Mouse (Mus musculus) embryonic facial prominence, embryonic 12.5 days (tissue): Measurements from ENCODE around the gene Rgs6. TPM values are rescaled to one million over a fixed set of nuclear protein-coding genes. Genes with fewer than 3 reads are reported as not detected.

Source experiments
- ATAC-seq: fragments of 200-750 bp; cut with Nextera tagmentation; 2 replicates; pipeline ENCODE4 v1.8.0; 2017; ENCODE audit not compliant: insufficient number of reproducible peaks, insufficient read depth, low FRiP score, low TSS enrichment
- H3K27ac ChIP-seq: fragments of 300-500 bp; sonication (generic); 2 replicates; pipeline ENCODE4 v1.5.1; 2016; ENCODE audit warnings: mild to moderate bottlenecking
- H3K27me3 ChIP-seq: fragments of 300-500 bp; sonication (generic); 2 replicates; pipeline ENCODE4 v1.6.1; 2016; ENCODE audit warnings: mild to moderate bottlenecking, moderate library complexity
- H3K36me3 ChIP-seq: fragments of 300-500 bp; sonication (generic); 2 replicates; pipeline ENCODE4 v1.6.1; 2016; ENCODE audit warnings: mild to moderate bottlenecking
- H3K4me1 ChIP-seq: fragments of 300-500 bp; sonication (generic); 2 replicates; pipeline ENCODE4 v1.6.1; 2016
- H3K4me2 ChIP-seq: fragments of 300-500 bp; sonication (generic); replicated peaks from 2 replicates; pipeline ENCODE4 v1.6.1; 2016; ENCODE audit warnings: mild to moderate bottlenecking, moderate library complexity
- H3K4me3 ChIP-seq: fragments of 300-500 bp; sonication (generic); 2 replicates; pipeline ENCODE4 v1.5.1; 2016; ENCODE audit warnings: mild to moderate bottlenecking
- H3K9ac ChIP-seq: fragments of 300-500 bp; sonication (generic); 2 replicates; pipeline ENCODE4 v1.6.1; 2016; ENCODE audit warnings: mild to moderate bottlenecking, moderate library complexity
- H3K9me3 ChIP-seq: fragments of 300-500 bp; sonication (generic); 2 replicates; pipeline ENCODE4 v1.6.1; 2016; ENCODE audit warnings: mild to moderate bottlenecking, moderate library complexity
- WGBS: fragments of 180-500 bp; shearing (Covaris S2); methylation state at CpG from one replicate; pipeline ENCODE4 v1.1.7; 2016; 5-methylcytosine and 5-hydroxymethylcytosine counted together
- polyA plus RNA-seq: library from polyadenylated mRNA; unstranded; fragments of >200 nt; fragmentation: Nextera tagmentation; extraction: Ambion mirVana; gene quantifications from 2 replicates; pipeline ENCODE4 v1.2.1, GENCODE M21; 2016

Rgs6 gene
- polyA plus RNA-seq, 1 experiment from 2014 or later = 3.7 TPM

GRCm38 (mm10) chr12:82768726-82769125, 180.6 kb downstream of the Rgs6 start:
- no peak for ATAC-seq
- no peaks in the 10 kb centered on the region for H3K36me3 ChIP-seq
- H3K27me3 ChIP-seq = no peaks in the 10 kb centered on the region
- H3K9ac ChIP-seq = no peak overlapping the region
- H3K27ac ChIP-seq = no peak overlapping the region
- 87% methylated on average over 3 of the region's 3 CpGs for WGBS
- H3K4me2 ChIP-seq = no peak overlapping the region
- no peak overlapping the region for H3K4me3 ChIP-seq
- no peaks in the 10 kb centered on the region for H3K4me1 ChIP-seq
- H3K9me3 ChIP-seq = no peaks in the 10 kb centered on the region

- Histone ChIP-seq H3K9me3 (no peaks in the 10 kb centered on the region), H3K9ac (no peak overlapping the region), H3K4me2 (no peak overlapping the region), H3K36me3 (no peaks in the 10 kb centered on the region), H3K4me1 (no peaks in the 10 kb centered on the region), H3K4me3 (no peak overlapping the region), H3K27ac (no peak overlapping the region), H3K27me3 (no peaks in the 10 kb centered on the region)
- no peak for ATAC-seq
- 93% methylated on average over 2 of the region's 2 CpGs for WGBS
These were observed 184.1 kb downstream of the Rgs6 start for GRCm38 (mm10) chr12:82772215-82772614.

GRCm38 (mm10) chr12:82774576-82774975, 186.5 kb downstream of the Rgs6 start:
- H3K36me3 ChIP-seq = no peaks in the 10 kb centered on the region
- H3K4me2 ChIP-seq = no peak overlapping the region
- no peak for ATAC-seq
- no peaks in the 10 kb centered on the region for H3K27me3 ChIP-seq
- H3K27ac ChIP-seq = no peak overlapping the region
- H3K9ac ChIP-seq = no peak overlapping the region
- no peaks in the 10 kb centered on the region for H3K9me3 ChIP-seq
- no peaks in the 10 kb centered on the region for H3K4me1 ChIP-seq
- 87% methylated on average over 7 of the region's 7 CpGs for WGBS
- H3K4me3 ChIP-seq = no peak overlapping the region

GRCm38 (mm10) chr12:82776686-82777085, 188.6 kb downstream of the Rgs6 start:
- no peaks in the 10 kb centered on the region for H3K9me3 ChIP-seq
- no peak for ATAC-seq
- no peaks in the 10 kb centered on the region for H3K4me1 ChIP-seq
- no peak overlapping the region for H3K9ac ChIP-seq
- H3K27me3 ChIP-seq = no peaks in the 10 kb centered on the region
- H3K36me3 ChIP-seq = no peaks in the 10 kb centered on the region
- no peak overlapping the region for H3K4me2 ChIP-seq
- H3K27ac ChIP-seq = no peak overlapping the region
- H3K4me3 ChIP-seq = no peak overlapping the region
- WGBS = 90% methylated on average over 4 of the region's 4 CpGs

- Histone ChIP-seq H3K4me1 (no peaks in the 10 kb centered on the region), H3K27me3 (no peaks in the 10 kb centered on the region), H3K9ac (no peak overlapping the region), H3K9me3 (no peaks in the 10 kb centered on the region), H3K4me2 (no peak overlapping the region), H3K27ac (no peak overlapping the region), H3K36me3 (no peaks in the 10 kb centered on the region), H3K4me3 (no peak overlapping the region)
- no peak for ATAC-seq
- 91% methylated on average over 5 of the region's 5 CpGs for WGBS
These were observed 192.8 kb downstream of the Rgs6 start for GRCm38 (mm10) chr12:82780936-82781335.

- 83% methylated on average over 5 of the region's 5 CpGs for WGBS
- H3K9ac ChIP-seq = no peak overlapping the region
- H3K4me1 ChIP-seq = no peaks in the 10 kb centered on the region
- no peaks in the 10 kb centered on the region for H3K27me3 ChIP-seq
- H3K27ac ChIP-seq = no peak overlapping the region
- H3K4me2 ChIP-seq = no peak overlapping the region
- H3K9me3 ChIP-seq = no peaks in the 10 kb centered on the region
- H3K36me3 ChIP-seq = no peaks in the 10 kb centered on the region
- H3K4me3 ChIP-seq = no peak overlapping the region
- no peak for ATAC-seq
These were observed 193.3 kb downstream of the Rgs6 start for GRCm38 (mm10) chr12:82781414-82781813.

GRCm38 (mm10) chr12:82792122-82792521, 204.0 kb downstream of the Rgs6 start:
- Histone ChIP-seq H3K9me3 (no peaks in the 10 kb centered on the region), H3K27me3 (no peaks in the 10 kb centered on the region), H3K4me1 (no peaks in the 10 kb centered on the region), H3K9ac (no peak overlapping the region), H3K4me2 (no peak overlapping the region), H3K4me3 (no peak overlapping the region), H3K27ac (no peak overlapping the region), H3K36me3 (no peaks in the 10 kb centered on the region)
- 77% methylated on average over 3 of the region's 3 CpGs for WGBS
- no peak for ATAC-seq

GRCm38 (mm10) chr12:82799892-82800291, 211.8 kb downstream of the Rgs6 start:
- 75% methylated on average over 6 of the region's 6 CpGs for WGBS
- no peaks in the 10 kb centered on the region for H3K36me3 ChIP-seq
- no peak for ATAC-seq

GRCm38 (mm10) chr12:82801736-82802135, 213.6 kb downstream of the Rgs6 start:
- Histone ChIP-seq H3K36me3 (no peaks in the 10 kb centered on the region), H3K4me3 (no peak overlapping the region), H3K27ac (no peak overlapping the region), H3K4me1 (no peaks in the 10 kb centered on the region), H3K9me3 (no peaks in the 10 kb centered on the region), H3K4me2 (no peak overlapping the region), H3K27me3 (no peaks in the 10 kb centered on the region), H3K9ac (no peak overlapping the region)
- no peak for ATAC-seq
- WGBS = 86% methylated on average over 6 of the region's 6 CpGs

More at GRCm38 (mm10) chr12:82799892-82800291, 211.8 kb downstream of the Rgs6 start:
- no peaks in the 10 kb centered on the region for H3K4me1 ChIP-seq
- no peak overlapping the region for H3K4me2 ChIP-seq
- H3K9me3 ChIP-seq = no peaks in the 10 kb centered on the region
- no peak overlapping the region for H3K27ac ChIP-seq
- no peaks in the 10 kb centered on the region for H3K27me3 ChIP-seq
- H3K9ac ChIP-seq = no peak overlapping the region
- no peak overlapping the region for H3K4me3 ChIP-seq

GRCm38 (mm10) chr12:82802711-82803110, 214.6 kb downstream of the Rgs6 start:
- WGBS = 70% methylated on average over 5 of the region's 5 CpGs
- H3K4me2 ChIP-seq = no peak overlapping the region
- ATAC-seq = no peak
- H3K36me3 ChIP-seq = no peaks in the 10 kb centered on the region
- H3K4me3 ChIP-seq = no peak overlapping the region
- H3K27ac ChIP-seq = no peak overlapping the region
- no peaks in the 10 kb centered on the region for H3K9me3 ChIP-seq
- no peaks in the 10 kb centered on the region for H3K4me1 ChIP-seq
- H3K9ac ChIP-seq = no peak overlapping the region
- no peaks in the 10 kb centered on the region for H3K27me3 ChIP-seq

GRCm38 (mm10) chr12:82805167-82805566, 217.1 kb downstream of the Rgs6 start:
- Histone ChIP-seq H3K36me3 (no peaks in the 10 kb centered on the region), H3K4me2 (no peak overlapping the region), H3K27me3 (no peaks in the 10 kb centered on the region), H3K4me1 (no peaks in the 10 kb centered on the region), H3K4me3 (no peak overlapping the region), H3K9ac (no peak overlapping the region), H3K9me3 (no peaks in the 10 kb centered on the region), H3K27ac (no peak overlapping the region)
- WGBS = 95% methylated on average over 4 of the region's 4 CpGs
- ATAC-seq = no peak

GRCm38 (mm10) chr12:82810631-82811030, 222.5 kb downstream of the Rgs6 start:
- H3K27me3 ChIP-seq = no peaks in the 10 kb centered on the region
- H3K27ac ChIP-seq = no peak overlapping the region
- H3K9ac ChIP-seq = no peak overlapping the region
- no peak overlapping the region for H3K4me3 ChIP-seq
- H3K4me1 ChIP-seq = no peaks in the 10 kb centered on the region
- ATAC-seq = no peak
- H3K4me2 ChIP-seq = no peak overlapping the region
- no peaks in the 10 kb centered on the region for H3K36me3 ChIP-seq
- 86% methylated on average over 3 of the region's 3 CpGs for WGBS
- no peaks in the 10 kb centered on the region for H3K9me3 ChIP-seq

- Histone ChIP-seq H3K36me3 (no peaks in the 10 kb centered on the region), H3K4me2 (no peak overlapping the region), H3K9ac (no peak overlapping the region), H3K9me3 (no peaks in the 10 kb centered on the region), H3K4me1 (no peaks in the 10 kb centered on the region), H3K4me3 (no peak overlapping the region), H3K27me3 (no peaks in the 10 kb centered on the region), H3K27ac (no peak overlapping the region)
- 79% methylated on average over 2 of the region's 2 CpGs for WGBS
- ATAC-seq = no peak
These were observed 227.9 kb downstream of the Rgs6 start for GRCm38 (mm10) chr12:82815982-82816381.
